ENCODE assay signal across 13 mouse cellular contexts in genomic region chr10:78287465-78288132, GRCm38 (mm10). TPM values are rescaled to one million over a fixed set of nuclear protein-coding genes. Genes with fewer than 3 reads are reported as not detected.
A peak's percentile ranks its signal among the peaks of the same experiment; 100 is the strongest.
DNase-seq lines count a peak whose midpoint lies in the region; ATAC-seq and TF ChIP-seq lines count a peak whose summit lies in the region.
"Had no signal": no experiment of that assay in that cellular context is flagged by ENCODE, and none has a peak within 500 bp of the region (broad histone marks: within the 10 kb centered on the region; RNA-seq: fewer than 3 reads in every experiment).

No protein-coding gene starts in this region.

- no peak overlapping the region for H3K4me3 ChIP-seq in lung, embryonic 14.5 days (ENCODE audit: low read depth, low read length)
- H3K4me3 ChIP-seq in intestine, embryonic 16.5 days (ENCODE audit: low read length): no peak overlapping the region
- no peak overlapping the region for H3K4me3 ChIP-seq in stomach, embryonic 14.5 days (ENCODE audit: low read depth, low read length)
- no peak overlapping the region for H3K4me3 ChIP-seq in midbrain, embryonic 13.5 days (replicated peaks)
- H3K4me3 ChIP-seq: embryonic facial prominence, embryonic 12.5 days had no signal

- ATAC-seq in lung, embryonic 14.5 days (ENCODE audit: insufficient read depth): peak; percentile 46; the same call in 1 of the 2 replicates
- ATAC-seq in intestine, embryonic 16.5 days: peak; percentile 88
- ATAC-seq in stomach, embryonic 14.5 days (ENCODE audit: insufficient number of reproducible peaks, insufficient read depth, low FRiP score, low read depth): peak; percentile 77
- ATAC-seq in midbrain, embryonic 13.5 days: no peak

- no peak overlapping the region for H3K9ac ChIP-seq in lung, embryonic 14.5 days
- no peak overlapping the region for H3K9ac ChIP-seq in intestine, embryonic 16.5 days (ENCODE audit: low read depth, low read length)
- H3K9ac ChIP-seq in stomach, embryonic 14.5 days (replicated peaks; ENCODE audit: low read depth, low read length): no peak overlapping the region
- H3K9ac ChIP-seq in midbrain, embryonic 13.5 days (replicated peaks): no peak overlapping the region
- H3K9ac ChIP-seq: embryonic facial prominence, embryonic 12.5 days; hindbrain, embryonic 14.5 days had no signal

- no peaks in the 10 kb centered on the region for H3K9me3 ChIP-seq in lung, embryonic 14.5 days (ENCODE audit: low read depth, low read length)
- H3K9me3 ChIP-seq in intestine, embryonic 16.5 days (ENCODE audit: control insufficient read depth, low read length): no peaks in the 10 kb centered on the region
- no peaks in the 10 kb centered on the region for H3K9me3 ChIP-seq in stomach, embryonic 14.5 days (ENCODE audit: control insufficient read depth, low read depth, low read length)
- H3K9me3 ChIP-seq in midbrain, embryonic 13.5 days: no peaks in the 10 kb centered on the region
- H3K9me3 ChIP-seq: embryonic facial prominence, embryonic 12.5 days; G1E had no signal

- no peak for TF ChIP-seq CTCF in lung, embryonic 14.5 days (IDR thresholded peaks at IDR 0.05; ENCODE audit: low read depth)

- 72% methylated on average over 22 of the region's 22 CpGs for WGBS in lung, embryonic 14.5 days
- WGBS in intestine, embryonic 16.5 days: 67% methylated on average over 22 of the region's 22 CpGs
- 76% methylated on average over 22 of the region's 22 CpGs for WGBS in stomach, embryonic 14.5 days
- 96% methylated on average over 22 of the region's 22 CpGs for WGBS in midbrain, embryonic 13.5 days

- H3K4me2 ChIP-seq in lung, embryonic 14.5 days: no peak overlapping the region
- H3K4me2 ChIP-seq in intestine, embryonic 16.5 days (ENCODE audit: low read depth, low read length): no peak overlapping the region
- no peak overlapping the region for H3K4me2 ChIP-seq in stomach, embryonic 14.5 days (replicated peaks; ENCODE audit: low read depth, low read length)
- H3K4me2 ChIP-seq in midbrain, embryonic 13.5 days (replicated peaks): no peak overlapping the region
- H3K4me2 ChIP-seq: embryonic facial prominence, embryonic 12.5 days; hindbrain, embryonic 14.5 days had no signal

- no peaks in the 10 kb centered on the region for H3K27me3 ChIP-seq in lung, embryonic 14.5 days (ENCODE audit: insufficient read depth, low read length)
- H3K27me3 ChIP-seq in intestine, embryonic 16.5 days (replicated peaks; ENCODE audit: control insufficient read depth, insufficient read depth, low read length): no peaks in the 10 kb centered on the region
- no peaks in the 10 kb centered on the region for H3K27me3 ChIP-seq in stomach, embryonic 14.5 days (ENCODE audit: control insufficient read depth, insufficient read depth, low read length)
- H3K27me3 ChIP-seq in midbrain, embryonic 13.5 days: no peaks in the 10 kb centered on the region
- H3K27me3 ChIP-seq: embryonic facial prominence, embryonic 12.5 days had no signal

- H3K36me3 ChIP-seq in lung, embryonic 14.5 days (ENCODE audit: insufficient read depth): peaks cover 38% of the 10 kb centered on the region
- peaks cover 13% of the 10 kb centered on the region for H3K36me3 ChIP-seq in intestine, embryonic 16.5 days (ENCODE audit: control insufficient read depth, insufficient read depth, low read length)
- peaks cover 31% of the 10 kb centered on the region for H3K36me3 ChIP-seq in stomach, embryonic 14.5 days (ENCODE audit: control insufficient read depth, insufficient read depth, low read length)
- H3K36me3 ChIP-seq in midbrain, embryonic 13.5 days: peaks cover 54% of the 10 kb centered on the region

- no peak overlapping the region for H3K27ac ChIP-seq in lung, embryonic 14.5 days (ENCODE audit: low read depth)
- H3K27ac ChIP-seq in intestine, embryonic 16.5 days (ENCODE audit: low read length): 0 out of 2 replicates have a peak overlapping the region, but pooled peaks have one; percentile 27
- no peak overlapping the region for H3K27ac ChIP-seq in stomach, embryonic 14.5 days (ENCODE audit: low read length)
- no peak overlapping the region for H3K27ac ChIP-seq in midbrain, embryonic 13.5 days
- H3K27ac ChIP-seq: embryonic facial prominence, embryonic 12.5 days; hindbrain, embryonic 14.5 days had no signal

- no peaks in the 10 kb centered on the region for H3K4me1 ChIP-seq in lung, embryonic 14.5 days (ENCODE audit: insufficient read depth)
- peaks cover 7% of the 10 kb centered on the region; the same call in 1 of the 2 replicates for H3K4me1 ChIP-seq in intestine, embryonic 16.5 days (ENCODE audit: control insufficient read depth, insufficient read depth, low read length)
- H3K4me1 ChIP-seq in stomach, embryonic 14.5 days (ENCODE audit: control insufficient read depth, insufficient read depth, low read length): no peaks in the 10 kb centered on the region
- H3K4me1 ChIP-seq in midbrain, embryonic 13.5 days (replicated peaks): no peaks in the 10 kb centered on the region

- peak; percentile 21 for DNase-seq in lung, embryonic 14.5 days
- DNase-seq in lung, adult 18-20 months: no peak
- DNase-seq in kidney, postnatal 10 days: peak; percentile 48
- no peak for DNase-seq in ovary, adult 18-20 months (ENCODE audit: low spot score)
- DNase-seq in left cerebral cortex, adult 8-10 months (ENCODE audit: low spot score in 2 of 2): no peak
- DNase-seq: adrenal gland, adult 8-10 months; cerebellum, postnatal 14 days had no signal

RNA-seq across cellular contexts. Expression of gene Trappc10, which starts 43.2 kb away (rescaled TPM):
- 15.7 and 18.0 TPM in 2 replicates for polyA plus RNA-seq in lung, embryonic 14.5 days (2014; fragmentation: Nextera tagmentation; extraction: Ambion mirVana)
- 3.3 and 4.9 TPM in 2 replicates for polyA plus RNA-seq in intestine, embryonic 16.5 days (2015; fragmentation: Nextera tagmentation; extraction: Ambion mirVana)
- polyA plus RNA-seq in stomach, embryonic 14.5 days (2014; fragmentation: Nextera tagmentation; extraction: Ambion mirVana): 14.7 and 17.3 TPM in 2 replicates
- 21.3 and 26.7 TPM in 2 replicates for polyA plus RNA-seq in midbrain, embryonic 13.5 days (2015; fragmentation: Nextera tagmentation; extraction: Ambion mirVana)
- 10 to 100 TPM; 84.2 to 91.1 (median 87.7) TPM for total RNA-seq in left cerebral cortex, adult 8-10 months (2022)

Comparison
In these comparisons a context has a peak if more than half of its experiments do, and no peak if none do; other contexts are left out.
1. DNase-seq: peak in lung, embryonic 14.5 days (single experiment) and kidney, postnatal 10 days (single experiment); none in lung, adult 18-20 months (0 of 2), ovary, adult 18-20 months (single experiment) and left cerebral cortex, adult 8-10 months (0 of 2).